Mouse (Mus musculus) midbrain, embryonic 12.5 days (tissue): ENCODE measurements at regions not wholly inside any gene's neighbourhood (a gene's known extent, or its start where the extent isn't known, plus 50 kb on each side); places are given as distances from the start of the nearest gene placed in this dataset.

Source experiments
- ATAC-seq: fragments of 200-750 bp; cut with Nextera tagmentation; 2 replicates; pipeline ENCODE4 v1.8.0; 2017; ENCODE audit warnings: low read depth, moderate TSS enrichment, moderate library complexity; ENCODE audit not compliant: low FRiP score
- H3K27ac ChIP-seq: fragments of 300-500 bp; sonication (generic); replicated peaks from 2 replicates; pipeline ENCODE4 v1.5.1; 2016; ENCODE audit warnings: mild to moderate bottlenecking
- H3K27me3 ChIP-seq: fragments of 300-500 bp; sonication (generic); 2 replicates; pipeline ENCODE4 v1.6.1; 2016; ENCODE audit warnings: mild to moderate bottlenecking
- H3K36me3 ChIP-seq: fragments of 300-500 bp; sonication (generic); 2 replicates; pipeline ENCODE4 v1.6.1; 2016
- H3K4me1 ChIP-seq: fragments of 300-500 bp; sonication (generic); 2 replicates; pipeline ENCODE4 v1.6.1; 2016
- H3K4me2 ChIP-seq: fragments of 300-500 bp; sonication (generic); replicated peaks from 2 replicates; pipeline ENCODE4 v1.6.1; 2016; ENCODE audit warnings: mild to moderate bottlenecking, moderate library complexity
- H3K4me3 ChIP-seq: fragments of 300-500 bp; sonication (generic); 2 replicates; pipeline ENCODE4 v1.5.1; 2016; ENCODE audit warnings: mild to moderate bottlenecking
- H3K9ac ChIP-seq: fragments of 300-500 bp; sonication (generic); replicated peaks from 2 replicates; pipeline ENCODE4 v1.6.1; 2016; ENCODE audit warnings: mild to moderate bottlenecking, moderate library complexity
- H3K9me3 ChIP-seq: fragments of 300-500 bp; sonication (generic); 2 replicates; pipeline ENCODE4 v1.6.1; 2016; ENCODE audit warnings: mild to moderate bottlenecking
- WGBS: fragments of 180-500 bp; shearing (Covaris S2); methylation state at CpG from one replicate; pipeline ENCODE4 v1.1.7; 2016; 5-methylcytosine and 5-hydroxymethylcytosine counted together

- ATAC-seq: no peak
Measured at GRCm38 (mm10) chr14:46606694-46607093, 153.6 kb upstream of the Cdkn3 start.

GRCm38 (mm10) chr14:46606037-46606436 is 154.3 kb upstream of the Cdkn3 start:
- H3K9ac ChIP-seq: no peak overlapping the region
- no peak overlapping the region for H3K4me2 ChIP-seq
- H3K4me3 ChIP-seq: no peak overlapping the region
- WGBS: 73% methylated on average over 9 of the region's 9 CpGs
- H3K36me3 ChIP-seq: no peaks in the 10 kb centered on the region
- H3K27me3 ChIP-seq: 0 out of 2 replicates have a peak, but pooled peaks cover 11% of the 10 kb centered on the region
- no peak for ATAC-seq
- H3K4me1 ChIP-seq: peaks cover 9% of the 10 kb centered on the region
- no peak overlapping the region for H3K27ac ChIP-seq
- H3K9me3 ChIP-seq: no peaks in the 10 kb centered on the region

More at GRCm38 (mm10) chr14:46606694-46607093, 153.6 kb upstream of the Cdkn3 start:
- WGBS: 82% methylated on average over 3 of the region's 3 CpGs
- Histone ChIP-seq H3K9ac (no peak overlapping the region), H3K4me1 (peaks cover 9% of the 10 kb centered on the region), H3K27me3 (0 out of 2 replicates have a peak, but pooled peaks cover 11% of the 10 kb centered on the region), H3K9me3 (no peaks in the 10 kb centered on the region), H3K27ac (no peak overlapping the region), H3K4me3 (no peak overlapping the region), H3K36me3 (no peaks in the 10 kb centered on the region), H3K4me2 (no peak overlapping the region)

DNA sequence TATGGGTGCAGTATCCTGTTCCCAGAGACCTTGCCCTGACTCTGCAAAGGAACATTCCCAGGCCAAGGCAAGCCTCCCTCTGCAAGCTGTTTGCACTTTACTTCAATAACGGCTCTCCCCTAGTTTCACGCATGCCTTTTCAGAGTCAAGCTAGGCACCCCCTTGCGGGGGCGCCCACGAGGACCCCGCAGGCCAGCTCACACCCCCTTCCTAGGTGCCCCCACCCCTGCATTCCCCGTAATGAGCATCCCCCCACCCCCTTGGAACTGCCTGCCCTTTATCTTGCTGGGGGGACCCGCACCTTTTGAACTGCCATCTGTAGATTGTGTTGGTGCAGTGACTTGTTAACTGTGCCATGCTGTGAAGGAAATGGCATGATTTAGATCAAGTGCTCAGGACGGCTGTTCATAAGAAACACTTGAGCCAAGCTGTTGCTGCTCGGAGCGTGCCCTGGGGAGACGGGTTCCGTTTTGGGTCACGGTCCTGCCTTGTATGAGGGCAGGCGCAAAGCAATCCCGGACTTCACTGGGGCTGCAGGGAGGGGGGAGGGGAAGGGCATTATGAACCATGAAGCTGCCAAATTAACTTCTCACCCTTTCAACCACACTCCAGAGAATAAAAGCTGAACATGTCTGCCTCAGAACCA is 155.3 kb upstream of the Cdkn3 start:
- Histone ChIP-seq H3K4me2 (peak overlapping the region; percentile 29), H3K27me3 (0 out of 2 replicates have a peak, but pooled peaks cover 11% of the 10 kb centered on the region), H3K4me1 (peaks cover 9% of the 10 kb centered on the region), H3K27ac (no peak overlapping the region), H3K9me3 (no peaks in the 10 kb centered on the region), H3K4me3 (no peak overlapping the region), H3K36me3 (no peaks in the 10 kb centered on the region), H3K9ac (no peak overlapping the region)
- ATAC-seq: peak; percentile 68
- 27% methylated on average over 16 of the region's 16 CpGs for WGBS

GRCm38 (mm10) chr14:46604156-46604885 is 156.0 kb upstream of the Cdkn3 start:
- Histone ChIP-seq H3K27me3 (0 out of 2 replicates have a peak, but pooled peaks cover 11% of the 10 kb centered on the region), H3K4me3 (no peak overlapping the region), H3K4me1 (peaks cover 9% of the 10 kb centered on the region), H3K9ac (no peak overlapping the region), H3K4me2 (no peak overlapping the region), H3K9me3 (no peaks in the 10 kb centered on the region), H3K36me3 (no peaks in the 10 kb centered on the region), H3K27ac (no peak overlapping the region)
- ATAC-seq: no peak
- 86% methylated on average over 14 of the region's 14 CpGs for WGBS

DNA sequence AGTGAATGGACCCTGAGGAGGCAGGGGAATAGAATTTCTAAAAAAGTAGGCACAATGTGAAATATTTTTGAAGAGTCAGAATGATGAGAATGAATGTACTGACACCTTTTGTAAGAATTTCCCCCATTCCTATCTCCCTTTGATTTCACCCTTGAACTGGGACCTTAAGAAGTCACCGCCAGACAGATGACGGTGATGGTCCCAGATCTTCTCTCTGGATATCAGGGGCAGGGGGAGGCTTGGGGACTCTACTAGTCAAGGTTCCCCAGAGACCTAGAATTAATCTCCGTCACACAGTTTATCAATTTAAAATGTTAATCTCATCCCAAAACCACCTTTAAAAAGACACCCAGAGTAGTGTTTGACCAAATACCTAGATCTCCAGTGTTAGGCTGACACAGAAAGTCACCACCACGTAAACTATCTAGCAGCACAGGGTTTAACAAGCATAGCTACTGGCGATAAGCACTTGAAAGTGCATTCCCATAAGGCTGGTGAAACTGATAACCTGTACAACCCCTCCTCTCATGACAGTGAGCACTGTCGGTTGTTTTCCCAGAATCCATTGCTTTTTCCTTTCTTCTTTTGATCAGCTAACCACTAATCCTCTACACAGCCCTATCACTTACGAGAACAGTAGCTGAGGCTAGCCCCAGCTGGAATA is 163.5 kb upstream of the Cdkn3 start:
- Histone ChIP-seq H3K4me2 (no peak overlapping the region), H3K9me3 (no peaks in the 10 kb centered on the region), H3K4me1 (no peaks in the 10 kb centered on the region), H3K9ac (no peak overlapping the region), H3K36me3 (no peaks in the 10 kb centered on the region), H3K27me3 (no peaks in the 10 kb centered on the region), H3K4me3 (no peak overlapping the region), H3K27ac (no peak overlapping the region)
- no peak for ATAC-seq
- 85% methylated on average over 7 of the region's 7 CpGs for WGBS

DNA sequence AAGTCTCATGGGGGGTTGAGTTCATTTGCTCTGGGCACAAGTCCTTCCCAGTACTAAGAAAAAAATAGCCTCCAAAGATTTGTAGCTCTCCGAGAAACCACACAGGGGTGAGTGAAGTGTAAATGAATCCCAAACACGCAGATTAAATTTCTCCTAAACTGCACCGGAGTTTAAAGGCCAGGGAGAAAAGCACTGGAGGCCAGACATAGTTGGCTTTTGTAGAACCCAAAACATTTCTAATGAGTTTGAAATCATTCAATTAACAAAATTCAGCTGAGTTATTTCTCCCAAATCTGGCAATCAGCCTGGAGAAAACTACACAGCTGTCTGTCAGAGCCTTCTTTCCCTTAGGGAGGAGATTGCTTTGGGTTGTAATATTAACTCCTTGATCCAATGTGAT is 166.2 kb upstream of the Cdkn3 start:
- ATAC-seq: no peak
- no peak overlapping the region for H3K27ac ChIP-seq

GRCm38 (mm10) chr14:46591753-46592359 is 168.5 kb upstream of the Cdkn3 start:
- Histone ChIP-seq H3K27me3 (no peaks in the 10 kb centered on the region), H3K27ac (no peak overlapping the region), H3K4me3 (no peak overlapping the region), H3K9me3 (no peaks in the 10 kb centered on the region), H3K9ac (no peak overlapping the region), H3K4me2 (no peak overlapping the region), H3K4me1 (no peaks in the 10 kb centered on the region), H3K36me3 (no peaks in the 10 kb centered on the region)
- WGBS: 80% methylated on average over 12 of the region's 12 CpGs
- no peak for ATAC-seq

More for the DNA sequence above, 166.2 kb upstream of the Cdkn3 start:
- Histone ChIP-seq H3K9ac (no peak overlapping the region), H3K27me3 (no peaks in the 10 kb centered on the region), H3K4me1 (no peaks in the 10 kb centered on the region), H3K4me3 (no peak overlapping the region), H3K36me3 (no peaks in the 10 kb centered on the region), H3K9me3 (no peaks in the 10 kb centered on the region), H3K4me2 (no peak overlapping the region)
- WGBS: 64% methylated on average over 3 of the region's 3 CpGs

- 93% methylated on average over 3 of the region's 3 CpGs for WGBS
Measured at GRCm38 (mm10) chr14:46591211-46591610, 169.1 kb upstream of the Cdkn3 start.

GRCm38 (mm10) chr14:46586093-46586492 is 174.2 kb upstream of the Cdkn3 start:
- WGBS: 85% methylated on average over 11 of the region's 11 CpGs
- ATAC-seq: no peak

More at GRCm38 (mm10) chr14:46591211-46591610, 169.1 kb upstream of the Cdkn3 start:
- no peak overlapping the region for H3K4me3 ChIP-seq
- no peak overlapping the region for H3K9ac ChIP-seq
- no peaks in the 10 kb centered on the region for H3K4me1 ChIP-seq
- no peaks in the 10 kb centered on the region for H3K9me3 ChIP-seq
- H3K27me3 ChIP-seq: no peaks in the 10 kb centered on the region
- no peak overlapping the region for H3K27ac ChIP-seq
- no peaks in the 10 kb centered on the region for H3K36me3 ChIP-seq
- no peak for ATAC-seq
- H3K4me2 ChIP-seq: no peak overlapping the region

DNA sequence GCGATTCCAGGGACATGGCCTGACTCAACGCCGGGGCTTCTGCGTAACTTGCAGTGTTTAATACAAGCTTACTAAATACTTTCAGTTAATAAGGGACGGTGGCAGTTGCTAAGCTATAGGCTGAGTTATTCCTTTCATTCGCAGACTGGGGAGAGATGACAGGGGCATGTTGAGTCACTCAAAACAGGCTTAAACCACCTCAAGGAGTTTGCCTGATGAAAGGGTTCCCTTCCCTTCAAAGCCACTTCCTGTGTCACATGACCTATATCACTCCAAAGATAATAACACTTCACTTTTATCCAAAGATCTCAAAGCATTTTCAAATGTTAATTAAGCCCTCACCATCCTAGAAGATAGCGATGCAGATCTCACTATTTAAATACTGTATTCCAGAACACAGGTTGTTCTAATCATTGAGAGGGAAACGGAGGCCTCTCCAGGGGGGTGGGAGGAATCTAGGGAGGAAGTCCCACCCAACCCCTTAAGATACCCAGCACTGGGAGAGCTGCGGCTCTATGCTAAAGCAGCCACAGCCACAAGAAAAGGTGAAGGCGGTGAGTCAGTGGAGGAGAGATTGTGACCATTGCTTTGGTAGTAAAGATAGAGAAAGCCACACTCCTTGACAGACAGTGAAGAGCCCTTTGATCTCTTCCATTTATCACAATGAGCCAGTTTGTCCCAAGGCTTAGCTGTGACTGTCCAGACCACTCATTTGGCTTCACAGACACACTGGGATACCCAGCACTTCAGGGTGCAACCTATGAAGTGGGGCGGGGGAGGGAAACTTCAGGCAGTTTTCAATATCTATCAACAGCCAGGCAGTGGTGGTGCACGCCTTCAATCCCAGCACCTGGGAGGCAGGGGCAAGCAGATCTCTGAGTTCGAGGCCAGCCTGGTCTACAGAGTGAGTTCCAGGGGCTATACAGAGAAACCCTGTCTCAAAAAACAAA is 182.0 kb upstream of the Cdkn3 start:
- Histone ChIP-seq H3K4me3 (no peak overlapping the region), H3K4me1 (no peaks in the 10 kb centered on the region), H3K36me3 (no peaks in the 10 kb centered on the region), H3K27me3 (no peaks in the 10 kb centered on the region), H3K9ac (no peak overlapping the region), H3K9me3 (no peaks in the 10 kb centered on the region), H3K4me2 (no peak overlapping the region), H3K27ac (no peak overlapping the region)
- 56% methylated on average over 13 of the region's 13 CpGs for WGBS
- no peak for ATAC-seq

More at GRCm38 (mm10) chr14:46586093-46586492, 174.2 kb upstream of the Cdkn3 start:
- Histone ChIP-seq H3K4me3 (no peak overlapping the region), H3K36me3 (no peaks in the 10 kb centered on the region), H3K27ac (no peak overlapping the region), H3K27me3 (no peaks in the 10 kb centered on the region), H3K4me2 (no peak overlapping the region), H3K9ac (no peak overlapping the region), H3K4me1 (no peaks in the 10 kb centered on the region), H3K9me3 (no peaks in the 10 kb centered on the region)

- Histone ChIP-seq H3K27me3 (no peaks in the 10 kb centered on the region), H3K27ac (no peak overlapping the region), H3K4me1 (no peaks in the 10 kb centered on the region; the same call in 1 of the 2 replicates), H3K9me3 (no peaks in the 10 kb centered on the region), H3K4me3 (no peak overlapping the region), H3K9ac (no peak overlapping the region), H3K4me2 (no peak overlapping the region), H3K36me3 (no peaks in the 10 kb centered on the region)
- ATAC-seq: no peak
- WGBS: 60% methylated on average over 4 of the region's 4 CpGs
Measured at GRCm38 (mm10) chr14:46575889-46576288, 184.5 kb upstream of the Cdkn3 start.
